Mouse (Mus musculus): ENCODE measurements at regions not wholly inside any gene's neighbourhood (a gene's known extent, or its start where the extent isn't known, plus 50 kb on each side); places are given as distances from the start of the nearest gene placed in this dataset.

DNA sequence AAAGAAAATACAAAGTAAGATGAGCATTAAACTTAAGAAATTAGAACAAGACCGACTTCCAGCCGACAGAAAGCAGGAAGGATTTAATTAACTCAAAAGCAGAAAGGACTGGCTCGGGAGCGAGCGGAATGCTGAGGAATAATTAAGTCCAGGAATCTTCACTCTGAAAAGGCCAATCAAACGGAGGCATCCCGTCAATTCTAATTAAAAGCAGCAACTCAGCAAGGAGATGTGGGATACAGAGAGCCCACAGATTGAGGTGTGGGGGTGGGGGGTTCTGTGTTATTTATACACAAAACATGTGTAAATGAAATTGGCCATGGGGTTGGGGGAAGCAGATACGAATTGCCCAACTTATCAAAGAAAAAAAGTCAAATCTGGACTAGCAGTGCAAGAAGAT is 288.9 kb upstream of the Zdhhc25 start:
- H3K9ac ChIP-seq (ENCODE audit: control insufficient read depth, low read depth, low read length, poor library complexity, severe bottlenecking): no peak overlapping the region
- no peaks in the 10 kb centered on the region for H3K36me3 ChIP-seq (ENCODE audit: control insufficient read depth in 1 of 2, insufficient read depth in 2 of 2, low read length in 2 of 2)
- H3K27ac ChIP-seq (ENCODE audit: control insufficient read depth, low read depth, low read length): no peak overlapping the region
- no peaks in the 10 kb centered on the region for H3K4me1 ChIP-seq (ENCODE audit: control insufficient read depth in 1 of 2, insufficient read depth in 2 of 2, low read length in 2 of 2)
- H3K79me2 ChIP-seq (ENCODE audit: control insufficient read depth, insufficient read depth, low read length, poor library complexity): no peaks in the 10 kb centered on the region
- no peaks in the 10 kb centered on the region for H3K27me3 ChIP-seq (ENCODE audit: control insufficient read depth in 1 of 2, insufficient read depth in 2 of 2, low read length in 2 of 2)
- no peak overlapping the region for H3K4me3 ChIP-seq (ENCODE audit: control insufficient read depth in 1 of 2, insufficient read depth in 1 of 2, low read depth in 2 of 2, low read length in 2 of 2)
- TF ChIP-seq E2F4 (IDR thresholded peaks at IDR 0.05; ENCODE audit: borderline replicate concordance, low read depth, low read length) (no peak), UBTF (IDR thresholded peaks at IDR 0.05; ENCODE audit: borderline replicate concordance, insufficient read depth, low read depth, low read length) (no peak), ZNF384 (IDR thresholded peaks at IDR 0.05; ENCODE audit: low read depth, low read length) (no peak), JUND (IDR thresholded peaks at IDR 0.05; ENCODE audit: low read depth, low read length) (no peak), SMC3 (IDR thresholded peaks at IDR 0.05; ENCODE audit: low read depth, low read length) (no peak), KAT2A (conservative IDR thresholded peaks at IDR 0.05; ENCODE audit: low read depth, low read length) (no peak), EP300 (IDR thresholded peaks at IDR 0.05; ENCODE audit: low read depth in 1 of 2, low read length in 2 of 2) (no peak), BHLHE40 (IDR thresholded peaks at IDR 0.05; ENCODE audit: borderline replicate concordance, low read depth, low read length) (no peak), ETS1 (IDR thresholded peaks at IDR 0.05; ENCODE audit: low read depth, low read length) (no peak), TAL1 (IDR thresholded peaks at IDR 0.05; ENCODE audit: low read length) (no peak), TCF12 (IDR thresholded peaks at IDR 0.05; ENCODE audit: low read depth, low read length) (no peak)
- no peaks in the 10 kb centered on the region for H3K9me3 ChIP-seq (replicated peaks; ENCODE audit: insufficient read depth, low read length)
- DNase-seq (ENCODE audit: low read depth, low spot score): no peak

DNA sequence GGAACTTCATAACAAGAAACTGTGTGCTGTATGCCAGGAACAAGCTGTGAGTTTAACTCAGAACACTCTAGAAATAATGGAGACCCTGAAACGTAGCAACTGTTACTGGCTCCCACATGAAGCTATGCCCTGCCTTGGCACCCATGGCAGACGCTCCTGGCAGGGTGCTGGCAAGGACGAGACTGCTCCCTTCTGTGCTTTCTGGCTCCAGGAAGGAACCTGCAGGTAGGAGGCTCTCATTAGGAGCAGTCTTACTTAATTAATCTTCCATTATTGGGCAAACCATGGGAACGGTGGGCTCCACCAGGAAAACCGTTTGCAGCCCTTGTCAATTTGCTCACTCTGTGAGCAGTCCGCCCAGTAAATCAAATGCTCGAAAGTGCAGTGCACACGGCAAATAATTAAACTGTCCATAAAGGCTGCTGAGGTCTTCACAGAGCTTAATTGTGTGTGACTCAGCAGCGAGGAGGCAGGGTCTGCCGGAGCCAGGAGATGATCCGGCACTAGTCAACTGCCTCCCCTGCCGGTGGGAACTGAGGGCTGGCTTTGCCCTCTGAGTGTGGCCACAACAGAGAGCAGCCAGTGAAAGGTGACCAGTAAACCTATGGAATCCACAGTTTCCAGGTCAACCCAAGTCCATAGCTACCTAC is 285.2 kb upstream of the Zdhhc25 start:
- no peak overlapping the region for H3K27ac ChIP-seq (ENCODE audit: control insufficient read depth, low read depth, low read length)
- H3K9me3 ChIP-seq (replicated peaks; ENCODE audit: insufficient read depth, low read length): no peaks in the 10 kb centered on the region
- TF ChIP-seq POLR2A (IDR thresholded peaks at IDR 0.05; ENCODE audit: control insufficient read depth in 1 of 2, insufficient read depth in 1 of 2, low read depth in 1 of 2, low read length in 2 of 2, poor library complexity in 1 of 2) (no peak), USF2 (IDR thresholded peaks at IDR 0.05; ENCODE audit: borderline replicate concordance in 1 of 2, insufficient read depth in 1 of 2, low read depth in 1 of 2, low read length in 2 of 2) (no peak), SIN3A (IDR thresholded peaks at IDR 0.05; ENCODE audit: low read length) (no peak), ZNF384 (IDR thresholded peaks at IDR 0.05; ENCODE audit: low read depth, low read length) (no peak), EP300 (IDR thresholded peaks at IDR 0.05; ENCODE audit: low read depth in 1 of 2, low read length in 2 of 2) (no peak), SMC3 (IDR thresholded peaks at IDR 0.05; ENCODE audit: low read depth, low read length) (no peak), MXI1 (IDR thresholded peaks at IDR 0.05; ENCODE audit: low read depth, low read length) (no peak), KAT2A (conservative IDR thresholded peaks at IDR 0.05; ENCODE audit: low read depth, low read length) (no peak), GATA1 (IDR thresholded peaks at IDR 0.05; ENCODE audit: low read depth, low read length) (no peak), ELF1 (IDR thresholded peaks at IDR 0.05; ENCODE audit: low read depth, low read length) (no peak), CTCF (IDR thresholded peaks at IDR 0.05 in 2 of 3, conservative IDR thresholded peaks at IDR 0.05 in 1 of 3; ENCODE audit: control insufficient read depth in 1 of 3, insufficient read depth in 1 of 3, low read depth in 2 of 3, low read length in 3 of 3, poor library complexity in 1 of 3, severe bottlenecking in 1 of 3) (no peak), TAL1 (IDR thresholded peaks at IDR 0.05; ENCODE audit: low read length) (no peak), USF1 (IDR thresholded peaks at IDR 0.05; ENCODE audit: low read depth, low read length) (no peak)

More for the DNA sequence above, 285.2 kb upstream of the Zdhhc25 start:
- Histone ChIP-seq H3K9ac (ENCODE audit: control insufficient read depth, low read depth, low read length, poor library complexity, severe bottlenecking) (no peak overlapping the region), H3K4me3 (ENCODE audit: control insufficient read depth in 1 of 2, insufficient read depth in 1 of 2, low read depth in 2 of 2, low read length in 2 of 2) (no peak overlapping the region), H3K36me3 (ENCODE audit: control insufficient read depth in 1 of 2, insufficient read depth in 2 of 2, low read length in 2 of 2) (no peaks in the 10 kb centered on the region), H3K27me3 (ENCODE audit: control insufficient read depth in 1 of 2, insufficient read depth in 2 of 2, low read length in 2 of 2) (no peaks in the 10 kb centered on the region), H3K79me2 (ENCODE audit: control insufficient read depth, insufficient read depth, low read length, poor library complexity) (no peaks in the 10 kb centered on the region), H3K4me1 (ENCODE audit: control insufficient read depth in 1 of 2, insufficient read depth in 2 of 2, low read length in 2 of 2) (no peaks in the 10 kb centered on the region)
- no peak for DNase-seq (ENCODE audit: low read depth, low spot score)
